In genomic region chr13:23439901-23440300, GRCm38 (mm10) we compare ENCODE assay signal across 32 mouse cellular contexts. TPM values are rescaled to one million over a fixed set of nuclear protein-coding genes. Genes with fewer than 3 reads are reported as not detected.
A peak's percentile ranks its signal among the peaks of the same experiment; 100 is the strongest.
DNase-seq lines count a peak whose midpoint lies in the region; ATAC-seq and TF ChIP-seq lines count a peak whose summit lies in the region.
"Had no signal": no experiment of that assay in that cellular context is flagged by ENCODE, and none has a peak within 500 bp of the region (broad histone marks: within the 10 kb centered on the region; RNA-seq: fewer than 3 reads in every experiment).

No protein-coding gene starts in this region.

- H3K4me1 ChIP-seq in liver, embryonic 11.5 days (replicated peaks; ENCODE audit: control insufficient read depth, insufficient read depth, low read length): peaks cover 13% of the 10 kb centered on the region
- H3K4me1 ChIP-seq in liver, postnatal 0 days (ENCODE audit: insufficient read depth): 0 out of 2 replicates have a peak, but pooled peaks cover 9% of the 10 kb centered on the region
- peaks cover 55% of the 10 kb centered on the region for H3K4me1 ChIP-seq in E14TG2a.4 (replicated peaks; ENCODE audit: low read depth, low read length)

- no peaks in the 10 kb centered on the region for H3K27me3 ChIP-seq in liver, embryonic 11.5 days (replicated peaks; ENCODE audit: control insufficient read depth, insufficient read depth, low read length)
- no peaks in the 10 kb centered on the region for H3K27me3 ChIP-seq in liver, postnatal 0 days (ENCODE audit: insufficient read depth, low read length)
- no peaks in the 10 kb centered on the region for H3K27me3 ChIP-seq in E14TG2a.4 (ENCODE audit: insufficient read depth, low read length)
- H3K27me3 ChIP-seq: CH12.LX; forebrain, embryonic 13.5 days; hindbrain, embryonic 12.5 days; hindbrain, embryonic 15.5 days; intestine, embryonic 15.5 days had no signal

- H3K9ac ChIP-seq in liver, embryonic 11.5 days (ENCODE audit: low read depth, low read length): no peak overlapping the region
- H3K9ac ChIP-seq in liver, postnatal 0 days (replicated peaks): no peak overlapping the region
- H3K9ac ChIP-seq: forebrain, embryonic 13.5 days; hindbrain, embryonic 12.5 days; hindbrain, embryonic 15.5 days; intestine, embryonic 15.5 days had no signal

- intact Hi-C loops in left cerebral cortex, postnatal 14 days (cut with DNase I): loop anchor here (10.0 kb wide), 1 partner anchor 1415 kb away; no protein-coding TSS in a partner anchor

- no peaks in the 10 kb centered on the region for H3K36me3 ChIP-seq in liver, embryonic 11.5 days (ENCODE audit: control insufficient read depth, insufficient read depth, low read length)
- no peaks in the 10 kb centered on the region for H3K36me3 ChIP-seq in liver, postnatal 0 days (replicated peaks; ENCODE audit: insufficient read depth, low read length)
- H3K36me3 ChIP-seq in E14TG2a.4 (ENCODE audit: insufficient read depth, low read length): no peaks in the 10 kb centered on the region
- H3K36me3 ChIP-seq: forebrain, embryonic 10.5 days; heart, embryonic 10.5 days; hindbrain, embryonic 12.5 days; hindbrain, embryonic 15.5 days; intestine, embryonic 15.5 days had no signal

- no peak for DNase-seq in liver, embryonic 11.5 days (ENCODE audit: low spot score)
- DNase-seq in liver, postnatal 0 days: no peak
- DNase-seq in ES-CJ7 (ENCODE audit: low read depth, low spot score) (peak; percentile 78), ZHBTc4 (ENCODE audit: low read depth, low spot score) (peak; percentile 71)
- DNase-seq in kidney, postnatal 4 days: no peak
- DNase-seq in left cerebral cortex, postnatal 14 days (ENCODE audit: low spot score in 2 of 2): no peak
- DNase-seq: adrenal gland, adult 2 months; adrenal gland, postnatal 14 days; B cell, adult 2 months; cerebellum, adult 11 months; cerebellum, adult 2 months; cerebellum, adult 9-11 months; cerebellum, postnatal 25 days; gastrocnemius, adult 2 months; gastrocnemius, postnatal 25 days; heart, adult 2 months; kidney, adult 11 months had no signal

- WGBS in liver, embryonic 11.5 days: 69% methylated on average over 10 of the region's 10 CpGs
- 77% methylated on average over 10 of the region's 10 CpGs for WGBS in liver, postnatal 0 days (ENCODE audit: insufficient replicate concordance)

- H3K4me3 ChIP-seq in liver, embryonic 11.5 days (ENCODE audit: low read depth, low read length): no peak overlapping the region
- no peak overlapping the region for H3K4me3 ChIP-seq in liver, postnatal 0 days (ENCODE audit: low read depth, low read length)
- peak overlapping the region; percentile 68 for H3K4me3 ChIP-seq in E14TG2a.4 (replicated peaks; ENCODE audit: low read length)
- H3K4me3 ChIP-seq: forebrain, embryonic 13.5 days; gastrocnemius, adult 2 months; heart, adult 2 months; heart, embryonic 10.5 days; hindbrain, embryonic 12.5 days; hindbrain, embryonic 15.5 days; intestine, embryonic 15.5 days had no signal

- H3K4me2 ChIP-seq in liver, embryonic 11.5 days: peak overlapping the region; percentile 25; the same call in 1 of the 2 replicates
- no peak overlapping the region for H3K4me2 ChIP-seq in liver, postnatal 0 days (ENCODE audit: low read depth, low read length)
- H3K4me2 ChIP-seq: hindbrain, embryonic 12.5 days; hindbrain, embryonic 15.5 days; intestine, embryonic 15.5 days had no signal

- no peak overlapping the region for H3K27ac ChIP-seq in liver, embryonic 11.5 days (ENCODE audit: low read depth, low read length)
- no peak overlapping the region for H3K27ac ChIP-seq in liver, postnatal 0 days (ENCODE audit: low read depth)
- H3K27ac ChIP-seq: forebrain, embryonic 10.5 days; forebrain, embryonic 13.5 days; gastrocnemius, adult 2 months; heart, adult 2 months; heart, embryonic 10.5 days; hindbrain, embryonic 12.5 days; hindbrain, embryonic 15.5 days; intestine, embryonic 15.5 days had no signal

- no peak for TF ChIP-seq EP300 in liver, postnatal 0 days (IDR thresholded peaks at IDR 0.05; ENCODE audit: low read depth)

- no peak for TF ChIP-seq CTCF in liver, postnatal 0 days (IDR thresholded peaks at IDR 0.05; ENCODE audit: low read depth)
- no peak for TF ChIP-seq CTCF in E14TG2a.4 (conservative IDR thresholded peaks at IDR 0.05; ENCODE audit: low read length)

- no peak for ATAC-seq in liver, embryonic 11.5 days (replicated peaks; ENCODE audit: low FRiP score)
- no peak for ATAC-seq in liver, postnatal 0 days
- ATAC-seq in inflammation-experienced regulatory T-cells, adult 6 months: no peak
- ATAC-seq: forebrain, embryonic 13.5 days; forebrain, embryonic 16.5 days; intestine, embryonic 15.5 days had no signal

- no peaks in the 10 kb centered on the region for H3K9me3 ChIP-seq in liver, embryonic 11.5 days (ENCODE audit: control insufficient read depth, low read length)
- no peaks in the 10 kb centered on the region for H3K9me3 ChIP-seq in liver, postnatal 0 days (ENCODE audit: low read length)
- no peaks in the 10 kb centered on the region for H3K9me3 ChIP-seq in E14TG2a.4 (ENCODE audit: low read length)
- H3K9me3 ChIP-seq: forebrain, embryonic 10.5 days; forebrain, embryonic 13.5 days; heart, embryonic 10.5 days; hindbrain, embryonic 12.5 days; hindbrain, embryonic 15.5 days; intestine, embryonic 15.5 days had no signal

RNA-seq across cellular contexts. Expression of gene Abt1, which starts 16.2 kb away (rescaled TPM):
- 13.1 and 13.4 TPM in 2 replicates for polyA plus RNA-seq in liver, embryonic 11.5 days (2014; fragmentation: Nextera tagmentation; extraction: Ambion mirVana)
- polyA plus RNA-seq in liver, postnatal 0 days (2015; fragmentation: Nextera tagmentation; extraction: Ambion mirVana): 4.3 and 4.8 TPM in 2 replicates
- 10 to 100 TPM; 11.3 to 13.4 (median 12.2) TPM for polyA plus RNA-seq in inflammation-experienced regulatory T-cells, adult 6 months (2017; shearing (Covaris generic))
- 1 to 10 TPM; 6.9 to 7.1 TPM for total RNA-seq in left cerebral cortex, postnatal 14 days (2021)

RNA-seq across cellular contexts. Expression of gene Btn1a1, which starts 25.8 kb away (rescaled TPM):
- polyA plus RNA-seq in liver, embryonic 11.5 days (2014; fragmentation: Nextera tagmentation; extraction: Ambion mirVana): 1.8 and 2.2 TPM in 2 replicates
- 0.92 and 0.96 TPM in 2 replicates for polyA plus RNA-seq in liver, postnatal 0 days (2015; fragmentation: Nextera tagmentation; extraction: Ambion mirVana)
- not detected for polyA plus RNA-seq in inflammation-experienced regulatory T-cells, adult 6 months (2017; shearing (Covaris generic))
- not detected for total RNA-seq in left cerebral cortex, postnatal 14 days (2021)
- total RNA-seq: adrenal gland, adult 2 months; common myeloid progenitor, adult 5-6 weeks; gastrocnemius, adult 2 months; gastrocnemius, postnatal 25 days; heart, adult 2 months; heart, postnatal 25 days; MEL had no signal
- polyA plus RNA-seq: adrenal gland, adult 2 months; forebrain, embryonic 10.5 days; forebrain, embryonic 13.5 days; heart, adult 2 months; hindbrain, embryonic 12.5 days had no signal

RNA-seq across cellular contexts. Expression of gene Btn2a2, which starts 48.8 kb away (rescaled TPM):
- polyA plus RNA-seq in liver, embryonic 11.5 days (2014; fragmentation: Nextera tagmentation; extraction: Ambion mirVana): 0.08 and 0.32 TPM in 2 replicates
- polyA plus RNA-seq in liver, postnatal 0 days (2015; fragmentation: Nextera tagmentation; extraction: Ambion mirVana): not detected in 2 replicates
- not detected for polyA plus RNA-seq in inflammation-experienced regulatory T-cells, adult 6 months (2017; shearing (Covaris generic))
- 1 to 10 TPM in 1 of 2 experiments, under 1 TPM in 1; 0.82 to 1.3 TPM for total RNA-seq in left cerebral cortex, postnatal 14 days (2021)
- total RNA-seq: adrenal gland, adult 2 months; adrenal gland, postnatal 14 days; common myeloid progenitor, adult 5-6 weeks; gastrocnemius, adult 2 months; gastrocnemius, postnatal 25 days; heart, adult 2 months; heart, postnatal 25 days; hematopoietic stem cell, adult 5-6 weeks; MEL had no signal
- polyA plus RNA-seq: adrenal gland, adult 2 months; gonadal fat pad, adult 2 months; heart, adult 2 months had no signal

Comparison
In these comparisons a context has a peak if more than half of its experiments do, and no peak if none do; other contexts are left out.
1. DNase-seq: peak in ES-CJ7 (single experiment) and ZHBTc4 (single experiment); none in liver, embryonic 11.5 days (single experiment), liver, postnatal 0 days (single experiment), kidney, postnatal 4 days (0 of 2) and left cerebral cortex, postnatal 14 days (0 of 2).